Mouse (Mus musculus) lung, postnatal 4 days (tissue): ENCODE data around the gene Rps6ka3.

ENCODE experiments used
- DNase-seq, 2 experiments: peaks; one replicate each; pipeline ENCODE4 v3.0.0; 2021

The Rps6ka3 gene

GRCm38 (mm10) chrX:159210007-159210406 is at the start of gene Rps6ka3:
Gene Rps6ka3 (plus strand): TSS chrX:159210307.
- DNase-seq: no peak

DNA sequence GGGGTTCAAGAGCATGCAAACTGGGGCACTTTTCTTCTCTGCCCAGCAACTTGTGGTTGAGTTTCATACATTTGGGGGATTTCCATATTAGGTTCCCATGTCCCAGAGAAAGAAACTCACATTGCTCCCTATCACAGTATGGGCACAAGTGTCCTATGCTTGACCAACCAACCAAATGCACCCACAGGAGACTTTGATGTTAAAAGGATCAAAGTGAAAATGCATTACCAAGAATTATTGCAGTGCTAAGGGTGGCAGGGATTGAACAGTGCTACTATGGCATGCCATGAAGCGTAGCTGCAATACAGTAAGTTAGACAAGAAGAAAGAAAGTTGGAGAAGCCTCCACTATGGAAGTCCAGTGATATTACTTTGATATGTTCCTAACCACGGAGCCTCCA is 40.9 kb upstream of the Rps6ka3 start:
- no peak for DNase-seq

DNA sequence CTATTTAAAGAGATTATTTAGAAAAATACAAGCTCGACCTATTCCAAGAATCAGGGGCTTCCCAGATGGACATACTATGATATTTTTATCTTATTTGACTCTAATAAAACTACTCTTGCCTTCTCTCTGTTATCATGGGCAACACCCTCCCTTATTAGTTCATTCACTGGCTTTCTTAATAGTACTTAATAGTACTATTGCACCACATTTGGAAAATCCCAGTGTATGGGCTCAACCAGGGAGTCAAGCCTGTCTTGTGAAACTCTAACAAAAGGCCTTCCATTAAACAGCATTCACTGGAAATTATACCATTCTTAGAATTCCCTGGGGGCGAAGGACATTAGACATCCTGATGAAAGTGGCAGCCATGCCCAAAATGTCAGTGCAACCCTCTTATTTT is 38.5 kb upstream of the Rps6ka3 start:
- no peak for DNase-seq

GRCm38 (mm10) chrX:159191581-159191980 is 18.5 kb upstream of the Rps6ka3 start:
- DNase-seq: no peak

DNA sequence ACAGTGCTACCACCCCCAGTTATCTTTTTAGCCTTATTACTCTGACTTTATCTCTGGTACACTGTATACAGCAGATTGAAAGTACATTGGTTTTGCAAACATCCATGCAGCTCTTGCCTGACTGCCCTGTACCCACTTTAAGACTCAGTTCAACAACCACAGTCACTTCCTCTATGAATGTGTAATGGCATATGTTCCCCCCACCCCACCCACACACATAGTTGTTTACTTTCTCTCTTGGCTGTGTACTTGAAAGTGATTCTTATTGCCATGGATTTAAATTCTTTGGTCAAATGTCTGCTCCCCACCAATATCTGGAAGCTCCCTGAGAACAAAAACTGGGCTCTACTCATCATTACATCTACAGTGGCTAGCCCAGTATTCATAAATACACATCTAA is 10.6 kb upstream of the Rps6ka3 start:
- DNase-seq: no peak

- peak in 1 of 2 experiments; percentile 19 for DNase-seq
Measured at GRCm38 (mm10) chrX:159200101-159200500, 10.0 kb upstream of the Rps6ka3 start.

GRCm38 (mm10) chrX:159210892-159211583 is 931 bp downstream of the Rps6ka3 start:
- no peak for DNase-seq

- DNase-seq: no peak
Measured at GRCm38 (mm10) chrX:159215253-159215652, 5.1 kb downstream of the Rps6ka3 start.

DNA sequence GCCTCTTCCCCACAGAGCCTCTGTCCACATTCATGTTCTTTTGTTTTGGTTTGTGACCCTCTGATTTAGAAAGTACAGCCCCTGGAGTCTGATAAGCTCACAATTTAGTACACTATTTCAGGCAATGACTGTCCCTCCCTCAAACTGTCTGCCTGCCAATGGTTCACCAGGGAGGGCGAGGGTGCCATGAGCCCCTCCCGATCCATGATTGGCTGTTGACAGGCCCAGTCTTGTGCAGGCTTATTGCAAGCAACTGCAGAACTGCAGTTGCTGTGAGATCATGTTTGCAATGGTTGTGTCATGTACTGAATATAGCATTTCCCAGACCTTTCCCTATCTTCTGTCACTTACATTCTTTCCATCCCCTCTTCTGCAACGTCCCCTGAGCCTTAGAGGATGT is 12.4 kb downstream of the Rps6ka3 start:
- DNase-seq: no peak

DNA sequence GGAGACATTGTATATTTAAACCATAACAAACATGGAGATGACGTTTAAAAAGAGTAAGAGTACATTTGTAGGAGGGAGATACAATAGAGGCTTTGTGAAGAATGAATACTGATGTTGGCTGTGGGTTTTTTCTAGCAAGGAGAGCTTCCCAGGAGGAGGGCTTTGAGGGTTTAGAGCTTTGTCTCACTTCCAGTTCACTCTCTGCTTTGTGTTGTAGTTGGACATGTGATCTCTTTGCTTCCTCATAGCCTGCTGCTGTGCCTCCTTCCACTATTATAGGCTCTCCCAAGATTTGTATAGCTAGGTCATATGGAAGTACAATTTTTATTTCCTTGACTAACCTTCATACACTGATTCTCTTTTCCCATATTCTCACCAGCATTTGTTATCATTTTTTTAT is 27.2 kb downstream of the Rps6ka3 start:
- no peak for DNase-seq

GRCm38 (mm10) chrX:159254001-159254884 is 44.1 kb downstream of the Rps6ka3 start:
- peak; percentile 51 to 53 for DNase-seq

DNA sequence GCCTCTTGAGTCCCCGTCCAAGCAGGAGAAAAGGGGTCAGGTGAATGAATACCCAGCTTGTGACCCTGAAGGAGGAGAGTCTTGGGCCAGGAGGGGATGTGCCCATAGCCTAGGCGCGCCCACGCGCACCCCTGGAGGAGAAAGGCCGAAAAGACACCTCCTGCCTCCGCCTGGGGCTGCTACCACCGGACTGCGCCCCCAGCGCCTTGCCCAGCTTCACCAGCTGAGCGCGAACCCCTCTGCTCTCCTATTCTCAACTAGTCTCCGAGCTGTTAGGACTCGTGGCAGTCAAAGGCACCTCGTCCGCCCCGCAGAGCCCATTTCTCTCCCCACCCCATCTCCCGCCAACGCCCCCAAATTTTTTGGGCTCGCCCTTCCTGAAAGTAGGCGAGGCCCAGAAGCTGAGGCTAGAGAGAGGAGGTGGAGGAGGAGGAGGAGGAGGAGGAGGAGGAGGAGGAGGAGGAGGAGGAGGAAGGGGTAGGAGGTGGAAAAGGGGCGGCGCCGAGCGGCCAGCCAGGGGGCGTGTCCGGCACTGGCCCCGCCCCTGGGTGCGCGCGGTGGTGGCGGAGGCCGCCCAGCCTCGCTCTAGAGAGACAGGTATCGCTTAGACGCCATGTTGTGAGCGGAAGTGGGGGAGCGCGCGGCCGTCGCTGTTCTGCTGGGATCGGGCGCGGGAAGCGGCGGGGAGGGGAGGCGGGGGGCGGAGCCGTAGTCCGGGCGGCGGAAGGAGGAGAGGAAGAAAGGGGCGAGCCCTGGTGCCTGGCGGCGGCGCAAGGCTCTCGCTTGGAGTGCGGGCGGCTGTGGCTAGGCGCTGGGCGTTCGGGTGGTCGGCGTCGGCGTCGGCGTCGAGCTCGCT is 45.2 kb downstream of the Rps6ka3 start:
- peak; percentile 91 to 95 for DNase-seq

- DNase-seq: peak in 1 of 2 experiments; percentile 17
Measured at GRCm38 (mm10) chrX:159256040-159256852, 46.1 kb downstream of the Rps6ka3 start.

DNA sequence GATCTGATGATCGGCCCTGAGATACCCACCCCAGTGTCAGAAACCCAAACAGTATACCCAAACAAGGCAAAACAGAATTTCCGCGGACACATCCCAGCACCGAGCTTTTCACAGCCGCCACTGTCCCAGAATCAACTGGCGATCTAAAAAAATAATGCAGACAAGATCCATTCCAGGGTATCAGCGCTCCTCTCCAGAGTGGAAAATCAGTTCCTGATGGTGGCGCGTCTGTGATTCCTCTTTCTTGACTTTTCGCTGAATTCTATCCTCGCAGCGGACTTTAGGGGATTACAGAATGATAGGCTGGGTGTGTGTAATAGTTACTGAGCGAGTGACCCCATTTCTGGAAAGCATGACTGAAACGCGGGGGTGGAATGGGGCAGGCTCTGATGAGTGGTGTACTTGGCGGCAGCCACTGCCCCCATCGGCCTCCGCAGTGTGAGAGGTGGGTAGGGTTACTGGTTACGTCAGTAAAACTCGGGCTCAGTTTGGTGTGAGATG is 46.9 kb downstream of the Rps6ka3 start:
- DNase-seq: peak; percentile 54 to 56

GRCm38 (mm10) chrX:159264681-159265080 is 54.6 kb downstream of the Rps6ka3 start:
- DNase-seq: peak in 1 of 2 experiments; percentile 9

DNA sequence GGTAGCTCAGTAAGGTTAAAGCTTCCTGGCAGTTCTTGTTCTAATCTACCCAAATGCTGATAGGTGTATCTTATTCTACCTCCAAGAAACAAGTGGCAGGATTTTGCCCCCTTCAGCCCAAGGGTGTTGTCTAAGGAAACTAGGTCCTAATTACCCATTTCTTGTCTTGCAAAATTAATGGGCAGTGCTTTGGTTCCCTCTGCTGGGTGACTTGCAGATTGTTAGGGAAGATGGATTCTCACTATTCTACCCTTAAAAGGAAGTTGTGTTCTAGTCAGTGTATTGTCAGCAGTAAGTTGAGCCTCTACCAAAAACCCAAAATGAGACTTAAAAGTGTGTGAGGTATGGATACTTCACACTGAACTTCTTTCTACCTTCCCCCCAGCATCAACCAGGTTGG is 59.0 kb downstream of the Rps6ka3 start:
- DNase-seq: peak in 1 of 2 experiments; percentile 55

- peak in 1 of 2 experiments; percentile 6 for DNase-seq
Measured at GRCm38 (mm10) chrX:159286765-159287164, 76.7 kb downstream of the Rps6ka3 start.

GRCm38 (mm10) chrX:159295879-159296278 is 85.8 kb downstream of the Rps6ka3 start:
- no peak for DNase-seq

DNA sequence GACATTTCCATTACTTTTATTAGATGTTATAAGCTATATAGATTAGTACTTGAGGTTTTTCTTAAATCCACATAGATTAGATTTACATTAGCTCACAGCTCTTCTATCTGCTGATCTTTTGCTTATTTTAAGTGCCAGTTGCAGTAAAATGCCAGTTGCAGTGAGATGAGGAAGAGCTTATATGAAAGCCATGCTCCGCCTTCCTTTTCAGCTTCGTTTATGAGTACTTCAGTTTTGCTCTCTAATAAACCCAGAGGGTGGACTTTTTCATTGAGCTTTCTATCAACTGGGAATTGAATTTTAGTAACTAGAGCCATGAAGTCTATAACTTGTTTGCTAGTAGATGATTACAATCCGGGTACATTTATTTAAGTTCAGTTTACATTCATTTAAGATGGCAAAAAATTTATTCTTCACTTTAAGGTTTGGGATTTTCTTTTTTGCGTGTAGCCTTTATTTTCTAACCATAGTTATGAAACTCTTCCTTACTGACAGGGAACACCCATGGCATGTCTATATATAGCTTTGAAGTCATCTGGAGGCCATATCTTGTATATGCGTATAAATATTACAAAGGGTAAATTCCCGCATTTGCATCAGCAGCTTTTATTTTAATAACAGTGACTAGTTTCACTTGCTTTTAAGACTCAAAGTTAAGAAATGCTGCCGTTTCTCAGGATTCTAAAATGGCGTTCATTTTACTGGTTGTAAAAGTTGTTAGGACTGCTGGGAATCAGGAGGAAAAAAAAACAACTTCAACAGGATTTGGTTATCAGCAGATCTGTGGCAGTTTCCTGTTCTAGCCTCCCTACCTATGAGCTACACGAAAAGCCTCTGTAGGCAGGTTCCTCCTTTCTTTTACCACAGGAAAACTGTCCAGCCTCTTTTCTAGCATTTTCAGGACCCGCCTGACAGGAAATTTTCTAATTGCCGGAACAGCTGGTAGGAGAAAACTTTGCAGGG is 92.5 kb downstream of the Rps6ka3 start:
- no peak for DNase-seq

- DNase-seq: no peak
Measured at GRCm38 (mm10) chrX:159315293-159315692, 105.2 kb downstream of the Rps6ka3 start.

DNA sequence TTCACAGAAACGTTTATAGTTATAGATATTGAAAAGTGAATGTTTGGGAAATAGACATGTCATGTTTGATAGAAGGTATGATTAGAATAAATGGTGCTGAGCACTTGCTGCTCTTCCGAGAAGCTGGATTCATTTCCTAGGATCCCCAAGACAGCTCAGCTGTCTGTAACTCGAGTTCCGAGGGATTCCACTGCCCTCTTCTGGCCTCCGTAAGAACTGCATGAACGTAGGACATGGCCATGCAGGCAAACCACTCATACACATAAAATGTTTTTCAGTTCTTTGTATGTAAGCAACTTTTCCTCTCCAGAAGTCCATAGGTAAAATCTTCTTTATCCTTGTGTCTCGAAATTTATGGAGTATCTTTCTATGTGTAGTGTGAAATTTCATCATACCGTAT is 111.2 kb downstream of the Rps6ka3 start:
- peak; percentile 40 to 69 for DNase-seq
